Mouse (Mus musculus): Measurements from ENCODE around the gene Nr1i3. TPM values are rescaled to one million over a fixed set of nuclear protein-coding genes. Genes with fewer than 3 reads are reported as not detected.
A peak's percentile ranks its signal among the peaks of the same experiment; 100 is the strongest.

Gene Nr1i3
- total and polyA plus RNA-seq, 3 experiments, result 0.24 to 1.7 TPM; not detected in 1

DNA sequence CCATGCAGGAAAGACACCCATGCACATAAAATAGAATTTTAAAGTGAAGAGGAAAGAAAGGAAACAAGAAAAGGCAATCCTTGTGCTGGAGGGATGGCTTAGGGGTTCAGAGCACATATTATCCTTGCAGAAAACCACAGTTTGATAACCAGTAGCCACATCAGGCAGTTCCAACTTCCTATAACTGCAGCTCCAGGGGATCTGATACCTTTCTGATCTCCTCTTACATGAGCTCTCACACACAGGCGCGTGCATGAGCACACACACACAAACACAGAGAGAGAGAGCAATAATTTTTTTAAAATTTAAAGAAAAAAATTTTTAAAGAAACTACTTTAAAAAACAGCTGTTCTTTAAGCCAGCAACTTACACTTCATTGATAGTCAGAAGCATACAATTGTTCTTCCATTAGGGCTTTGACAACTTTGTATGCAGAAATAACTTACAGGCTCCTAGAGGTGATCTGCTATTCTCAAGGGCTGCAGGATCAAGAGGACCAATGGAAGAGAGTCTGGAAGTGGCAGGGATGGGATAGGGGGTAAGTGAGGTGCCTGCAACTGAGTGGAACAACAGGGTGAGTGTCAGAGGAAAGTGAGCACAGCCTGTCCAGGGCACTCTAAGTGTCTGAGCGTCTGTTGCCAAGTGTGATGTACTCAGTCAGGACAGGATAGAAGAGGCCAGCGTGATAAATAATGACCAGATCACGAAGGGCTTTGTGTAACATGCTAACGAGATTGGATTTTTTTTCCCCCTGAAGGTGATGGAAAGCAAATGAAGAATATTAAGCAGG, 7.9 kb upstream of the Nr1i3 start (continued):
- TF ChIP-seq GATA1 (IDR thresholded peaks at IDR 0.05; ENCODE audit: low read depth, low read length) (peak; percentile 86), POLR2A (IDR thresholded peaks at IDR 0.05; ENCODE audit: control insufficient read depth in 1 of 2, insufficient read depth in 1 of 2, low read depth in 1 of 2, low read length in 2 of 2, poor library complexity in 1 of 2) (no peak)

DNA sequence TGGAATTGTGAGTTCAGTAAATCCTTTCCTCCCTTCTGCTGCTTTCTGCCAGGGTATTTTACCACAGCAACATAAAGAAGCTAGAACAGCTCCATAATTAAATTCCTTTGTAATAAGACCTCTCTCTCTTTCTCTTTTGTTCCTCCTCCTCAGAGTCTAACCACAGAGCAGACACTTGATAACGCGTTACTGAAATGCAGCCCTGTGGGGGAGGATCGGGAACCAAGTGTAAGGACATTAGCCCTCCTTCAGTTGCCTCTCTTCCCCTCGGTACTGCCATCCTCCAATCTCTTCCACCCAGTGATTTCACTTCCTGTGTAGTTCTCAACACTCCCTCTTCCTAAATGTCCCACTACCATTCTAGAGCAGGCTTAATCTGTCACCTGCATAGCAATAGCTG, 4.4 kb upstream of the Nr1i3 start:
- Histone ChIP-seq H3K36me3 (ENCODE audit: control insufficient read depth in 1 of 2, insufficient read depth in 2 of 2, low read length in 2 of 2) (peaks cover 0 to 26% of the 10 kb centered on the region in 2 experiments; a peak in 2 of 4 replicates), H3K27me3 (ENCODE audit: control insufficient read depth in 1 of 2, insufficient read depth in 2 of 2, low read length in 2 of 2) (no peaks in the 10 kb centered on the region), H3K4me3 (ENCODE audit: control insufficient read depth in 1 of 2, insufficient read depth in 1 of 2, low read depth in 2 of 2, low read length in 2 of 2) (no peak overlapping the region), H3K9ac (ENCODE audit: control insufficient read depth, low read depth, low read length, poor library complexity, severe bottlenecking) (no peak overlapping the region), H3K79me2 (ENCODE audit: control insufficient read depth, insufficient read depth, low read length, poor library complexity) (no peaks in the 10 kb centered on the region), H3K27ac (ENCODE audit: control insufficient read depth, low read depth, low read length) (peak overlapping the region; percentile 28; the same call in 1 of the 2 replicates), H3K4me1 (ENCODE audit: control insufficient read depth in 1 of 2, insufficient read depth in 2 of 2, low read length in 2 of 2) (peaks cover 9 to 38% of the 10 kb centered on the region in 2 experiments), H3K9me3 (replicated peaks; ENCODE audit: insufficient read depth, low read length) (no peaks in the 10 kb centered on the region)
- TF ChIP-seq JUND (IDR thresholded peaks at IDR 0.05; ENCODE audit: low read depth, low read length), result no peak
- TF ChIP-seq TCF12 (IDR thresholded peaks at IDR 0.05; ENCODE audit: low read depth, low read length), result no peak
- no peak for TF ChIP-seq BHLHE40 (IDR thresholded peaks at IDR 0.05; ENCODE audit: borderline replicate concordance, low read depth, low read length)
- TF ChIP-seq KAT2A (conservative IDR thresholded peaks at IDR 0.05; ENCODE audit: low read depth, low read length), result no peak
- no peak for TF ChIP-seq ETS1 (IDR thresholded peaks at IDR 0.05; ENCODE audit: low read depth, low read length)
- peak; percentile 65; the same call in 1 of the 2 replicates for TF ChIP-seq GATA1 (IDR thresholded peaks at IDR 0.05; ENCODE audit: low read depth, low read length)
- no peak for TF ChIP-seq POLR2AphosphoS2 (IDR thresholded peaks at IDR 0.05; ENCODE audit: low read length)
- TF ChIP-seq TBP (IDR thresholded peaks at IDR 0.05; ENCODE audit: low read depth, low read length), result 0 out of 2 replicates have a peak, but pooled peaks have one; percentile 24
- TF ChIP-seq MXI1 (IDR thresholded peaks at IDR 0.05; ENCODE audit: low read depth, low read length), result no peak
- no peak for TF ChIP-seq NELFE (IDR thresholded peaks at IDR 0.05; ENCODE audit: low read depth, low read length)
- no peak for TF ChIP-seq HCFC1 (IDR thresholded peaks at IDR 0.05; ENCODE audit: low read depth, low read length)
- TF ChIP-seq RCOR1 (IDR thresholded peaks at IDR 0.05; ENCODE audit: low read depth, low read length), result peak; percentile 72
- TF ChIP-seq MYB (IDR thresholded peaks at IDR 0.05; ENCODE audit: low read depth, low read length), result no peak
- TF ChIP-seq CHD1 (IDR thresholded peaks at IDR 0.05; ENCODE audit: low read depth, low read length), result no peak
- TF ChIP-seq ZMIZ1 (IDR thresholded peaks at IDR 0.05; ENCODE audit: low read depth, low read length), result no peak
- TF ChIP-seq EP300 (IDR thresholded peaks at IDR 0.05; ENCODE audit: low read depth in 1 of 2, low read length in 2 of 2), result peak; percentile 38 to 65; a peak in 3 of 4 replicates
- peak; percentile 82 for DNase-seq (ENCODE audit: low read depth, low spot score)

DNA sequence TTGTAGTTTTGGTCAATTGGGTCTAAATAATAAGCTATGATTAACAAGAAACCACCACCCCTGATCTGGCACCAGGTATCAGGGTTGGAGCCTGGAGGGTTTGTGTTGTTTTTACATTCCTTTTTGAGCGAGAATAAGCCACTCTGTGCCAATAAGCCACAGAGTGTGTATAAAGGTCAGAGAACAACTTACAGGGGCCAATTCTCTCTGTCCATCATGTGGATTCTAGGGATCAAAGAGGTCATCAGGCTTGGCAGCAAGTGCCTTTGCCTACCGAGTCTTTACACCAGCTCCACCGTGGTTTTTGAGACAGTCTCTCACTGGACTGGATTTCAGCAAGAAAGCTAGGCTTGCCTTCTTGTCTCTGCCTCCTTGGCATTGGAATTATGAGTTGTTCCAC, 916 bp upstream of the Nr1i3 start:
- H3K36me3 ChIP-seq (ENCODE audit: control insufficient read depth in 1 of 2, insufficient read depth in 2 of 2, low read length in 2 of 2), result peaks cover 0 to 23% of the 10 kb centered on the region in 2 experiments; a peak in 2 of 4 replicates
- no peaks in the 10 kb centered on the region for H3K9me3 ChIP-seq (replicated peaks; ENCODE audit: insufficient read depth, low read length)
- H3K9ac ChIP-seq (ENCODE audit: control insufficient read depth, low read depth, low read length, poor library complexity, severe bottlenecking), result no peak overlapping the region
- no peak overlapping the region for H3K4me3 ChIP-seq (ENCODE audit: control insufficient read depth in 1 of 2, insufficient read depth in 1 of 2, low read depth in 2 of 2, low read length in 2 of 2)
- no peaks in the 10 kb centered on the region for H3K27me3 ChIP-seq (ENCODE audit: control insufficient read depth in 1 of 2, insufficient read depth in 2 of 2, low read length in 2 of 2)
- no peak overlapping the region for H3K27ac ChIP-seq (ENCODE audit: control insufficient read depth, low read depth, low read length)
- no peak for DNase-seq (ENCODE audit: low read depth, low spot score)
- TF ChIP-seq MAX (IDR thresholded peaks at IDR 0.05; ENCODE audit: low read length), result no peak
- TF ChIP-seq POLR2AphosphoS2 (IDR thresholded peaks at IDR 0.05; ENCODE audit: low read length), result no peak
- TF ChIP-seq ZC3H11A (IDR thresholded peaks at IDR 0.05; ENCODE audit: low read depth, low read length), result no peak
- no peak for TF ChIP-seq SIN3A (IDR thresholded peaks at IDR 0.05; ENCODE audit: low read length)
- TF ChIP-seq GATA1 (IDR thresholded peaks at IDR 0.05; ENCODE audit: low read depth, low read length), result no peak
- no peak for TF ChIP-seq CTCF (IDR thresholded peaks at IDR 0.05 in 2 of 3, conservative IDR thresholded peaks at IDR 0.05 in 1 of 3; ENCODE audit: control insufficient read depth in 1 of 3, insufficient read depth in 1 of 3, low read depth in 2 of 3, low read length in 3 of 3, poor library complexity in 1 of 3, severe bottlenecking in 1 of 3)
- no peak for TF ChIP-seq ZMIZ1 (IDR thresholded peaks at IDR 0.05; ENCODE audit: low read depth, low read length)
- TF ChIP-seq ZNF384 (IDR thresholded peaks at IDR 0.05; ENCODE audit: low read depth, low read length), result no peak
- TF ChIP-seq E2F4 (IDR thresholded peaks at IDR 0.05; ENCODE audit: borderline replicate concordance, low read depth, low read length), result no peak
- TF ChIP-seq GABPA (IDR thresholded peaks at IDR 0.05; ENCODE audit: low read depth, low read length), result no peak
- TF ChIP-seq MYC (IDR thresholded peaks at IDR 0.05; ENCODE audit: low read depth, low read length), result no peak
- no peak for TF ChIP-seq USF2 (IDR thresholded peaks at IDR 0.05; ENCODE audit: borderline replicate concordance in 1 of 2, insufficient read depth in 1 of 2, low read depth in 1 of 2, low read length in 2 of 2)
- TF ChIP-seq POLR2AphosphoS5 (IDR thresholded peaks at IDR 0.05; ENCODE audit: borderline replicate concordance, low read depth, low read length), result no peak
- no peak for TF ChIP-seq HCFC1 (IDR thresholded peaks at IDR 0.05; ENCODE audit: low read depth, low read length)
- no peak for TF ChIP-seq MAFK (IDR thresholded peaks at IDR 0.05; ENCODE audit: borderline replicate concordance, low read depth, low read length)
- no peaks in the 10 kb centered on the region for H3K79me2 ChIP-seq (ENCODE audit: control insufficient read depth, insufficient read depth, low read length, poor library complexity)
- H3K4me1 ChIP-seq (ENCODE audit: control insufficient read depth in 1 of 2, insufficient read depth in 2 of 2, low read length in 2 of 2), result peaks cover 5 to 41% of the 10 kb centered on the region in 2 experiments

Data from MEL (cell line).